Mouse (Mus musculus): ENCODE results near the gene Gm1123. TPM values are rescaled to one million over a fixed set of nuclear protein-coding genes. Genes with fewer than 3 reads are reported as not detected.

Gene Gm1123
- total RNA-seq, 2 experiments from 2014 or later = not detected

Other genes starting within 250 kb of the Gm1123 start
- gene Prr23a1, start 193.2 kb downstream of the Gm1123 start, total RNA-seq (2021) = not detected
- not detected for gene Prr23a2, start 179.2 kb downstream of the Gm1123 start, total RNA-seq (2021)
- not detected for gene Prr23a3, start 170.9 kb downstream of the Gm1123 start, total RNA-seq (2021)
- gene 7420426K07Rik, start 132.6 kb downstream of the Gm1123 start, total RNA-seq (2021) = not detected
- not detected for gene Foxl2, start 80.4 kb downstream of the Gm1123 start, total RNA-seq (2021)
- 10 to 100 TPM; 12.5 to 14.2 TPM for gene Faim, start 49.3 kb downstream of the Gm1123 start, total RNA-seq (2021)
- 10 to 100 TPM; 11.0 to 11.6 TPM for gene Pik3cb, start 104.9 kb upstream of the Gm1123 start, total RNA-seq (2021)
- gene Faiml, start 201.5 kb upstream of the Gm1123 start, total RNA-seq (2021) = not detected
- gene Cep70, start 207.7 kb upstream of the Gm1123 start, total RNA-seq (2021) = 10 to 100 TPM; 12.7 to 13.9 TPM

All from heart, postnatal 4 days (tissue).